Mouse (Mus musculus) gastrocnemius, adult 8-10 months (tissue): ENCODE data around the gene Fli1. TPM values are rescaled to one million over a fixed set of nuclear protein-coding genes. Genes with fewer than 3 reads are reported as not detected.

Experiments used
- DNase-seq, 2 experiments: peaks; one replicate each; pipeline ENCODE4 v3.0.0; 2022; ENCODE audit warnings: low spot score in 2 of 2
- total RNA-seq, 4 experiments: library from RNA; stranded (reverse); gene quantifications; 2 replicates each; pipeline ENCODE4 v1.2.4; 2022

The Fli1 gene
- total RNA-seq, 4 experiments from 2014 or later = 4.3 to 9.0 (median 5.6) TPM

DNA sequence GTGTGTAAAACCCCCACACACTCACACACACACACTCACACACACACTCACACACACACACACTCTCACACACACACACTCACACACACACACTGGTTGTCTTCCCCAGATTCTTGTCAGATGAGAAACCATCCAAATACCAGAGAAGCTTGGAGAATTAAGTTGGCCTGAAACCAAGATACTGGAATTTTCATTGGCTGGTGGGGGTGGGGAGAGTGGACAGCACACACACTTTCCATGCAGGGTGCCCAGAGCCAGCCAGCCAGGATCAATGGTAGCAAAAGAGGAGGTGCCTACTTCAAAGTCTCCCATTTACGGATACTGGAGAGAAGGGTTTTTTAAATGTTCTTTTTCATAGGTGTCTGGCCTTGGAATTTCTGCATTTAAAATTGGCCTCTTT lies 74.3 kb downstream of the Fli1 start:
- no peak for DNase-seq

DNA sequence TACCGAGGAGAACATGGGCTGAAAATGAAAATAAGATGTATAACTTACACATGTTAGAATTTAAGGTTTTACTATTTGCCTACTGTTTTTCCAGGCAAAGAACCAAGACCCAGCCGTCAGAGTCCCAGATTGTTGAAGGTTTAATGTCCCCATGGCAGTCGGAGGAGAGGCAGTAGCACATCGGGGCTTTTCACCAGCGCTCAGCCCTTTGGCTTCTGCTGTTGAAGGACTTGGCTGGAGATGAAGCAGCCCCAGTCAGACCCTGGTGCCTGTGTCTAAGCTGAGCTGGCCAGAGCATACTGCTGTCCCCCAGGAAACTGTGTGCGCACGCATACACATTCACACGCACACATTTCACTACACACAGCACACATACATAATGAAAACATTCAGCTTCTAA lies 75.2 kb downstream of the Fli1 start:
- DNase-seq = no peak

DNA sequence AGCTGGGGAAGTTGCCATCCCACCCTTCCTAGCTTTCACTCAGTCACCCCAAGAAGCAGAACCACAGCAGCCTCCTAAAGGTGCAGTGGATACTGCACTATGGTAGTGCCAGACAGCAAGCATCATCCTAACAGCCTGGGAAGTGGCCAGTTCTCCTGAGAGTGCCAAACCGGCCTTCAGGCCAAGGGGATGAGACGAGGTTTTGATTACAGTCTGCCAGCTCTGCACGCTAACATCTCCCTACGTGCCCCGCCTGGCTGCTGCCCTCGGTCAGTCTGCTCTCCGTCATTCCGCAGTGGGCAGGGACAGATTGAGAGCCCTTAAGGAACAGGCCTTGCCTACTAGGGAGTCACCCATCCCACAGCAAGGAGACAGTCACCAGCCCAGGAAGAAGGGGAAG lies 75.8 kb downstream of the Fli1 start:
- DNase-seq = peak in 1 of 2 experiments; percentile 9

DNA sequence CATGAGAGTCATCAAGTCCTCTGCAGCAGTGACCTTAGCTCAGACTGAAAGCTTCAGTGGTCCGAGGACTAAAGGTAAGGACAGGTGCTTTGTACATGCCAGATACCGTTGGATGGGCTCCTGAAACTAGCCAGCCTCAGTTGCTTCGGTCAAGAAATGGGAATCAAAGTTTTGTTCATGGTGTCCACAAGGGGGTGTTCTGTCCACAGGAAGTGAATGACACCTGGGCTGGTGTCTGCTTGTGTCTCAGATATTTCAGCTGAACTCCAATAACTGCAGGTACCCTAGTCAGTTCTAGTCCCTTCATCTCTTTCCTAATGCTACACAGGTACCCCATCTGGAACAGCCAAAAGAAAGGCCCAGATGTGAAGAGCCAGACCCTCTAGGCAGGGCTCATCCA lies 86.0 kb downstream of the Fli1 start:
- no peak for DNase-seq

DNA sequence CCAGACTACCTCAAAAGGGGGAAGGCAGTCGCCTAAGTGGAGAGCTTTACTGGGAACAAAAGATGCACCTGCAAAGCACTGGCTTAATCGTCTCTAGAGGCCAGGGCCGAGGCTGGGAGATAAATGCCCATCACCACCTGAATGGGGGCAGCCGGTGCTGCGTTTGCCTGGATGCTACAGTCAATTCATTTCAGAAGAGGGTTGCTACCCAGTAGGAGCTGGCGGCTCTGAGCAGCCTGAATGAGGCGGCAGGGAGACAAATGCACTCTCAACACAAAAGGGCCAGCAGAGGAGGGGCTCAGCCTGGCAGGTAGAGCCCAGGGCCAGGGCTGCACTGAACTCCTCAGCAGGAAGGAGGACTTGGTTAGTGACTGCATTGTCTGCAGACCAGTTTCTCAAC lies 92.5 kb downstream of the Fli1 start:
- DNase-seq = no peak

DNA sequence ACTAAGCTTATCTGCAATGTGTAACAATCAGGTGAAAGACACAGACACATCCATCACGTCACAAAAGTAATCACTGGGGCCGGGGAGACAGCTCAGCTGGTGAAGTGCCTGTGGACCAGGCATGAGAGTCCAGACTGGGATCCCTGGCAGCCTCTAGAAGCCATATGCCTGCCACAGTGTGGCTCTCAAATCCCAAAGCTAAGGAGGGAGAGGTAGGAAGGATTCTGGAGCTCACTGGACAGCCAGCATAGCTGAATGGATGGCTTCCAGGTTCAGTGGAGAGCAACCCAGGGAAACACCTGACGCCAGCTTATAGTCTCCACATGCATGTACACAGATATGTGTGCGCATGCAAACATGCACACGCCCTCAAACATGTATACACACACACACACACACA lies 93.9 kb downstream of the Fli1 start:
- no peak for DNase-seq

DNA sequence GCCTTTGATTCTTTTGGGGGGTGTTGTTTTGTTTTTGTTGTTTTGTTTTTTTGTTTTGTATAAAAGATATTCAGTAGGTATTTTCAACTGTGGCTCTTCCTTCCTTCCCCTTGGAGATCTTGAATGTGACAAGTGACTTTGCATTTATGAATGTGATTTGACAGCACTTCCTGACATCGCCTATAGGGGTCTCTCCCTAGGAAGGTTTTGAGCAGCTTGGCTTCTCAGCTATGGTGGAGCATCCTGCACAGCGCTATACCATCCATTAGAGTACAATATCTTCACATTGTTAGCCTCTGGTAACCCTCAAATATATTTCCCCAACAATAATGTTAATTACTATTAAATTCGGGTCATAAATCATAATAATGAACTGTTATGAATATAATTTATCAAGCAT lies 96.9 kb downstream of the Fli1 start:
- DNase-seq = no peak

DNA sequence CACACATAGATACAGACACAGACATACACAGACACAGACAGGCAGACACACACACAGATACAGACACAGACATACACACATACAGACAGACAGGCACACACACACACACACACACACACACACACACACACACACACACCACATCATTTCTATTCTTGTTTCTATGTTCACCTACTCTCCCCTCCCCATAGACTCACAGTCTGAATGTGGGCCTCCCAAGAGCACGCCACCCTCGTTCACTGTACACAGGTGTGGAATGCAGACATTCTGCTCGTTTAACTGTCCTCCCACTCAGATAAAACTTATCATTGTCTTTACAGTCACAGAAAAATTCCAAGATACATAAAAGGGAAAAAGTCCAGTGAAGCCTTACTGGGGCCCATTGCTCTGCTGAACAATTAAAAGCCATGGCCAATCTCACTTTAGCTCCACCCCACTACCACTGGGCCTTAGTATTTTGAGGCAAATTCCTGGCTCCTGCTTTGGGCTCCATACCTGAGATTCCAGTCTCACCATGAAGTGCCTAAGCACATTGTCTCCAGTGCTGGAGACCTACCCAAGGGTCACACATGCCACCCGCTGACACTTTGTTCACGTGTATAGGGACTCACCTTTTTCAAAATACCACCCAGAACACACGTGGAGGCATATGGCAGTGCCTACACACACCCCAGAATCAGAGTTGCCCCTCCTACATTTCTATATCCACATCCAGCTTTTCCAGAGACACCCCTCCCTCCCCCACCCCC lies 98.0 kb downstream of the Fli1 start:
- DNase-seq = no peak

DNA sequence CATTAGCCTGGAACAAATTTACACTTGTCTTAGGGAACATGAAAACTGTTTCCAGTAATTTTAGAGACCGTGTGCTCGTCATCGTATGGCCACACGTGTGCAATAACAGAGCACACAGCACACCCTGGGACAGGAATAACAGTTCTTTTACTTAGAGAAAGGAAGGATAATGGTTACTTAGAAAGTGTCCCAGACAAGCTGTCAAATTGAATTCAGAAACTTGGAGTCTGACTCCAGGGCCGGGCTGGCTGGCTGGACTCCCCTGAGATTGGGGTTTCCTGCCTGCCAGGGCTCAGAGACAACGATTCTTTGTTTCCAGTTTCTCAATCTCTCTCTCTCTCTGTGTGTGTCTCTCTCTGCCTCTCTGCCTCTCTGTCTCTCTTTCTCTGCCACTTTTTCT lies 98.8 kb downstream of the Fli1 start:
- DNase-seq = no peak

DNA sequence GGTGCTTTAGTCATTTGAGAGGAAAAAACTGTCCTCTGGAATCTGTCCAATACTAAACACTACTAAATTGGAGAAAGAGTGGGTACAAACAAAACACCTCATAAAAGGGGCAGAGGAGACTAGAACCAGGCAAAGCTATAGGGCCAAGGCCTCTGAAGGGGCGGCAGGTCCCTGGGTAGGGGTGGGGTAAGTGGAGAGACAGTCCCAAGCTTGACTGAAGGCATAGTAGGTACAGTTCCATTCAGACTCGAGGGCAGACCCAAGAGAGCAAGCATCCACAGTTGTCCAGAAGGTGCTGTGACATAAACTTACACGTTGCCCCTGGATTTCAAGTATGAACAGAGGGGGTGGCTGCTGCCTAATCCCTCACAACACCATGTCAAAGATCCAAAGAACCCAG lies 99.5 kb downstream of the Fli1 start:
- DNase-seq = no peak

DNA sequence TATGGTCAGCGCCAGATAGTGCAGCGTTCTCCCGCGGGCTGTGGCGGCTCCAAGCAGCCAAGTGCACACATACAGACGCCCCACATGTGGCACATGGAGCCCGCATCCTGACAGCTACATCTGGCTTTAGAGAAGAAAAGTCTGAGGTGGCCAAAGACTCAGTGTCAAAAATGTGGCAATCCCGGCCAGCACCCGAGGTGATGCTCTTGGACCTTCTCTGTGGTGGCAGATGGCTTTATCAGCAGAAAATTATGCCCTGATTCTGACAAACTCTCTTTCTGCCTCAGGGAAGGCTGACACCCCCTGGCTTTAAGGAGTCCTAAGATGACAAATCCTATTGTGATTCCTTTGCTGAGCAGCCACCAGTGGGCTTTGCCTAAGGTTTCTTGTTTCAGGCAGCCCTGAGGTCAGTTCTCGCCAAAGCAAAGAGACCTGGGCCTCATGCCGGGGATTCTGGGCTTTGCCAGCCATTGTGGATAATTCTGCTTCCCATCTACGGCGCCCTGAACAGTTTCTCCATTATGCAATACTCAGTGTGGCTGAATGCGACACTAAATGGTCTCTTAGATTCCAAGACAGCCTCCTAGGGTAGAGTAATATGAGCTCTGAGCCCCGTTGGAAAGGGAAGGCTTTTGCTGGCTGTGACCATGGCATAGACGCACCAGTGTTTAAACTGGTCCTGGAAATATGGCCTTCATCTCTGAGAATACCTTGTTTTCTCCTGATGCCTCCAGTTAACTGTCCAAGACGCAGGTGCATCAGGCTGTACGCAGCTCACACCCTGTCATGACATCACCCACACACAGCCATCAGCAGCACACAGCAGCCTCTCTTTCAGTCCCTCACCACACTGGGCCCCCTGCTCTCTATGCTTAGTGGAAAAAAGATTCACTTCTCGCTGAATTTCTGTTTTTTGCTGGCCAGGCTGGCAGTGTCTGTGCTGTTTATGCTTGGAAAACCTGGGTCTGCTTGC lies 108.1 kb downstream of the Fli1 start:
- no peak for DNase-seq

DNA sequence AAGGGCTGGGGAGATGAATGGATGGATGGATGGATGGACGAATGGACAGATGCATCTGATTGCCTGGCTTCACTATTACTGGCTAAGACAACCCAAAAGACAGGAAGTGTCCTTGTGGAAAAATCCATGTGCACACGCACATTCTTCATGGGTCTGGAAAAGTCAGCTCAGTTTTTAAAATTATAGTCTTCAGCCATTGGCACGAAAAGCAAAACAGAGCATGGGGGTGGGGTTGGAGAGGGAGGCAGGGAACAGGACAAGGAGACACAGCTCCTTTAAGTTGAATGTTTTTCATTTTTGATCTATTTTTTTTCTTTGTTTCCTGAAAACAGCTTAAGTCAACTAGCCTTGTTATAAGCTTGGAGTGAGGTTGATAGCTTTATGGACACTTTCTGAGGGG lies 111.6 kb downstream of the Fli1 start:
- no peak for DNase-seq

DNA sequence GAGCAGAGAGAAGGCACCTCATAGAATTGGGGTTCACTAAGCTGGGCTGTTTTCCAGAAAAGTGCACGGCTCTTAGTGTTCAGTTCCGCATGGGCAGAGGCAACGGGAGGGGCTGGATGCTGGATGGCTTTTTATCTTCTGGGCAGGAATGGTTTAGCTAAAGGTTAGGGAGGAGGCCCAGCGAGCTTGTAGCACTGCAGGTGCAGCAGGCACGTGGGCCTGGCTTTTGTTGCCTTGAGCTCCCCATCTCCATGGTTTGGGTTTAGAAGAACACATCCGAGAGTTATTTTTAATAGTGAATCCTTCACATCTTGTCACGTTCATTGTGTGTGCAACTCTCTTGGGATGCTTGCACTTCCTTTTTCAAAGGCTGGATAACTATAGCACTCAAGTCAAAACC lies 117.3 kb downstream of the Fli1 start:
- no peak for DNase-seq

DNA sequence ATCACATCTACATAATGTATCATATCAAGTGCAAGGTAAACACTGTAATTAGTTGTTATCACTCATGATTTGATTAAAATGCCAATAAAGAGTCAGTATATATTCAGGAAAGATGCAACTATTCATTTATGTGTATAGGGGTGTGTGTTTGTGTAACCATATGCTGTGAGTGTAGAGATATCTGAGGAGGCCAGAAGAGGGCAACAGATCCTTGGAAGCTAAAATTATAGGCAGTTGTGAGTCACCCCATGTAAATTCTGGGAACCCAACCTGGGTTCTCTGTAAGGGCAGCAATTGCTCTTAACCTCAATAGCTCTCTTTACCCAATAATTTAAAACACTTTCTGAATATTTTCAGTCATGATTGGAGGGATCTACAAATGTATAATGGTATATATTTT lies 122.0 kb downstream of the Fli1 start:
- DNase-seq = no peak

DNA sequence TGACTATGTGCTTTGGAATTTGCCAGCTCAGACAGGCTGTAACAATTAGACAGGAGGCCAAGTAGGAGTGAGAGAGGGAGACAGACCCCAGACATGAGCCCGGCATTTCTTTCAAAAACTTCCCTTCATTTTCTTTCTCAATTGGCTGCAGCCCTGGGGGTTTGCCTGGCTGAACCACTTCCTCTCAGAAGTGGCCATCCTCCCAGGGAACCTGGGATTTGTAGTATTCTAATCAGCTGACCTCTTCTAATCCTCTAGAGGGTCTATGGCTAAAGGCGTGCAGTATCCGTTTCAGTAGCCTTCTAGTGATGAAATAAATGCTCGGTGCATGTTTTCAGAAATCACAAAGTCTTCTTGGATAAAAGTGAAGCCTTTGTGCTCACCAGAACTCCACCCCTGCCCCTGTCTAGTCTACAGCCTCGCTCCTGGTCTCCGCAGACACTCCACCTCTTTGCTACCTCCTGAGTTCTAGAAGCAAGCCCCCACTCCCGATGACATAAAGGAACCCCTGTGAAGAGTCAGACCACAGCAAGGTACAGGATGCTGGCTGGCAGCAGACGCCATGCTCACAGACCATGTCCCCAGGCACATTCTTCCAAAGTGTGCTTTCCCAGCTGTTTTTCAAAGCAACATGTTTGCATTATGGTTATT lies 125.1 kb downstream of the Fli1 start:
- no peak for DNase-seq

DNA sequence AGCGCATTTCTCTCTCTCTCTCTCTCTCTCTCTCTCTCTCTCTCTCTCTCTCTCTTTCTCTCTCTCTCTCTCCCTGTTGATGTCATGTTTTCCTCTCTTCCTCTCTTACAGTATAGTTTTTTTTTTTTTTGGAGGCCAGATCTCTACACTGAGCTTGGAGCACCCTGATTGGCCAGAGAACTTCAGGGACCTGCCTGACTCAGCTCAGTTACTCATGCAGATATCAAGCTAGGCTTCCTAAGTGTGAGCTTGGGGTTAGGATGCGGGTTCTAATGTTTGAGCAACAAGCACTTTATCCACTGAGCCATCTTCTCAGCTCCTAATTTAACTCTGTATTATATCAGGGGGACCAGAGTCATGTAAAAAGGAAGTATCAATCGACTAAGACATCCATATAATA lies 126.7 kb downstream of the Fli1 start:
- DNase-seq = no peak

DNA sequence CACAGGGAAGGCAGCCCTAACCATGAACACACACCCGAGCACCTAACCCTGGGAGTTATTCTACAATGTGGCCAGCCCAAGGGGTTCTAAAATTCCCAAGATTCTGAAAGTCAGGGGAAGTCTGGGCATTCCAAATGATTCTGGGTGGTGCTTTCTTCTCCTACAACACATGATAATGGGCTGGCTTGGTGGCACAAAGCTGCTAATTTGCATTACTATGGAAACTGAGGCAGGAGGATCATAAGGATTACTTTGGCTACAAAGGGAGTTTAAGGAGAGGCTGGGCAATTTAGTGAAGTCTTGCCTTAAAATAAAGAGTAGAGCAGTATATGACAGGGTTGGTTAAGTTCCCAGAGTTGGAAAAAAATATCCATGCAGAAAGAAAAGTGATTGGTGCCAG lies 127.7 kb downstream of the Fli1 start:
- no peak for DNase-seq

DNA sequence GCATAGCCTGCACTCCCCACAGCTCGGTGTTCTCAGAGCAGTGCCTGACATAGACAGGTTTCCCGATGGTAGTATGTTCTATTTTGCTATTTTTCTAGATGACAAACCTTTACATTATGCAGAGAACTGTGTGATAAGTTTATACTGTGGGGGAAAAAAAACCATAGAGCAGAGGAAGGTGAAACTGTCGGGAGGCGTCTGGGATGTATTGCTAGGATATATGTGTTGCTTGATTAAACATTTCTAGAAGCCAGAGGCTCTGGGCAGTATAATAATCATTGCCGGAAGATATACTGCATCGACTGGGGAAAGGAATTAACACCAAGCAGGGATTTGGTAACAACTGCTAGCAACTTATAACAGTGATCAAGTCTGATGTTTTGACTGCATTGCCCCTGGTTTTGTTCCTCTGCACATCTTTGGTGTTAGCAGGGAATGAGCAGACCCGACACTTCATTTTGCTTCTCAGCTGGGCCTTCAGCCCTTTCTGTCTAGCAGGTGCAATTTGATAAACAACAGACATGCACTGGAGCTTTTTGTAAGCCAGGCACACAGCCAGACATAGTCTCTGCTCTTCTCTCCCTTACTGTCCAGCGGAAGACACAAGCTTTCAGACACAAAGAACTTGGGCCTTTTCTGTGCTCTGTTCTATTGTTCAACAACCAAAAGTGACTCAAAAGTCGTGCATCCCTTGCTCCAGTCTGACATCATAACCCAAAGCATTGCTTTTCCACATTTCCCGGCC lies 129.7 kb downstream of the Fli1 start:
- DNase-seq = no peak

DNA sequence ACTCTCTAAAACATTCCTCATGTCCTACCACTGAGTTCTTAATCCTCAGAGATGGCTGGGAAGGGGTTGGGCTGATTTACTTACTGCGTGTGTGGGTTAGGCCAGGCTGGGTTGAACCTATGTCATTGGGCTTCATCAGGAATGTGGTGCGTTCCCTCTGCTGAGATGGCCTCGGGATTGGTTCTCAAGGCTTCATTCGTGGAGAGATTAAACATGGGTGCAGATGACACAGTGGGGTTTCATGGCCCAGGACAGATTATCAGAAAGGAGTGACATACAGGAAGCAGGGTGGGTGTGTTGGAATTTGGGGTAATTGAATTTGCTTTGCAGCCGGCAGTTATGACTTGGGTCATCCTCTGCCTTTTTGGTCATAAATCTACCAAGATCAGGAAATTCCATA lies 131.2 kb downstream of the Fli1 start:
- no peak for DNase-seq

DNA sequence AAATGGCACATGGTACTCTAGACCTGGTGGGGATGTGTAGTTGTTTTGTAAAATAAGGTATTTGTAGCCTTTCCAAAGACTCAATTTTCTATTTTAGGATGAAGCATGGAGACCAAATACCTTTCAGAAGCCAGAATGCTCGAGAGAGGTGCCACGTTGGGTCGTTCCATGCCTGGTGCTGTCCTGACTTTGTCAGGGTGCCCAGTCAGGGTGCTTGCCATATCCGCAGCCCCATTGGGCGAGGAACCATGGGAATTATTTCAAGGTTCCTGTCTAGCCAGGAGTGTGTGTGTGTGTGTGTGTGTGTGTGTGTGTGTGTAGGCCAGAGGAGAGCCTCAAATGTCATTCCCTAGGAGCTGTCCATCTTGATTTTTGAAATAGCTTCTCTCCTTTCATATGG lies 132.0 kb downstream of the Fli1 start:
- no peak for DNase-seq
